Mouse (Mus musculus) liver (tissue): ENCODE results near the gene Lrig3.

Experiments
- DNase-seq: peaks from one replicate; pipeline ENCODE4 v3.0.0-alpha.2; 2020; ENCODE audit warnings: mixed read lengths

Gene Lrig3

DNA sequence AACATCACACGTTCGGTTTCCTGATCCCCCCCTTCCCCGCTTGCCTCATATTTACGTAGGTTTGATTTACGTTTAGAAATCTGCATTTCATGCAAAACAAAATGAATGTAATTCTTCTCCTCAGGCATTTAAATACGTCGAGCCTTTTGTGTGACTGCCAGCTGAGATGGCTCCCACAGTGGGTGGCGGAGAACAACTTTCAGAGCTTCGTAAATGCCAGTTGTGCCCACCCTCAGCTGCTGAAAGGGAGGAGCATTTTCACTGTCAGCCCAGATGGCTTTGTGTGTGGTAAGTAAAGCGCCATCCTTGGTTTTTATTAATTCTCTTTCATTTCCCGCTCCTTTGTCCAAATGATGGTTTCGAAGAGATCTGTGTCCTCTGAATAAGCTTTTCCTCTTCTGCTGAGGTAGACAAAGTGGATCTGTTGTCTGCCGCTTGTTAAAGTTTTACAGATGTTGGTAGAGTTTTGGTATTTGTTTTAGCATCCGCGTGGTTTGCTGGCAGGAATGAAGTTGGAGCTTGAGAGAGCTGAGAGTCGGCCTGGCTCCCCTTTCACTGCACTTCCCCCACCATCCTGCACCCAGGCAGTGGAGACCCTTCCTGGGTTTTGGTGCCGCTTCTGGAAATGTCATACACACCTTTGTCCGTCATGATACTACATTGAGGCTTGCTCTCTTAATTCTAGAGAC is 37.0 kb downstream of the Lrig3 start:
- DNase-seq = no peak

DNA sequence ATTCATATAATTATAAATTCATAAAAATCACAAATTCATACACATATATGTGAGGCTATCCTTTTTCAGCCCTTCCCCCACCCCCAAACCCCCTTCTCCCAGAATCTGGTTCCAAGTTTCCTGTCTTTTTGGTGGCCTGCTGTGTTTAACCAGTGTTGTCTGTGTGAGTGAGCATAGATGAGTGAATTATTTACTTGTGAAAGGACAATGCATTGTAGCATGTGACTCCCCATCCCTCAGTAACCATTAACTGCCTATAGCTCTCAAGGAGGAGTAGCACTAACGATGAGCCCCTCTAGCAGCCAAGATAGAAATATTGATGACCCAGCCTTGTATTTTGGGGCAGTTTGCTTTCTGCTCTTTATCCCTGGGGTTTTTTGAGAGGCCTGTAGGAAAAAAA is 37.9 kb downstream of the Lrig3 start:
- no peak for DNase-seq

DNA sequence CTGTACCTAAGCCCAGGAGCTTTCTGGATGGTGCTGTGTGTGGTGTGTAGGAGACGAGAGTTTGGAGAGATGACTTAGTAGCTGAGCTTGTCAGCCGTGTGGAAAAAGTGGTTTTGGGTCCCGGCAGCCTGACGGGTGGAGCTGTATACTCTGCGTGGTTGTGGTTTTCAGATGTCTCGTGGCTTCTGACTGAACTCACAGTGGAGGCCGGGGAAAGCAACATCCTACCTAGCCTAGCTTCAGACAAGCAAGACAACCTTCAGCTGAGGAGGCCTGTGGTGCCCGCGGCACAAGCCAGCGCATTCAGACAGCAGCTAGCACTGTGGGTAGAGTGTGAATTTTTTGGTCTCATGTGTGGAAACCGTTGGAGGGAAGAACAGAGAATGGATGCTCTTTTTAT is 47.7 kb downstream of the Lrig3 start:
- DNase-seq = no peak

DNA sequence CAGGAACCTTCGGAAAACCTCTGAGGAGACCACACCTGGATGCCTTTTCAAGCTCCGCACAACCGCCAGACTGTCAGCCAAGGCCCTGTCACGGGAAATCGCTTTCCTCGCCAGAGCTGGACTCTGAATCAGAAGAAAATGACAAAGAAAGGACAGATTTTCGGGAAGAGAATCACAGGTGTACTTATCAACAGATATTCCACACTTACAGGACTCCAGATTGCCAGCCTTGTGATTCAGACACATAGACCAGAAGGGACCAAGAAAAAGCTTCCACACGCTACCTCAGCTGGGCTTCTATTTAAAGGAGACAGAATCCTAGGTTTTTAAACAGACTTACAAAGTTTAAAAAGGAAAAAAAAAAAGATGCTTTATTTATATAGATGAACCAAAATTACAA is 48.7 kb downstream of the Lrig3 start:
- no peak for DNase-seq

GRCm38 (mm10) chr10:126015644-126016043 is 49.7 kb downstream of the Lrig3 start:
- no peak for DNase-seq

DNA sequence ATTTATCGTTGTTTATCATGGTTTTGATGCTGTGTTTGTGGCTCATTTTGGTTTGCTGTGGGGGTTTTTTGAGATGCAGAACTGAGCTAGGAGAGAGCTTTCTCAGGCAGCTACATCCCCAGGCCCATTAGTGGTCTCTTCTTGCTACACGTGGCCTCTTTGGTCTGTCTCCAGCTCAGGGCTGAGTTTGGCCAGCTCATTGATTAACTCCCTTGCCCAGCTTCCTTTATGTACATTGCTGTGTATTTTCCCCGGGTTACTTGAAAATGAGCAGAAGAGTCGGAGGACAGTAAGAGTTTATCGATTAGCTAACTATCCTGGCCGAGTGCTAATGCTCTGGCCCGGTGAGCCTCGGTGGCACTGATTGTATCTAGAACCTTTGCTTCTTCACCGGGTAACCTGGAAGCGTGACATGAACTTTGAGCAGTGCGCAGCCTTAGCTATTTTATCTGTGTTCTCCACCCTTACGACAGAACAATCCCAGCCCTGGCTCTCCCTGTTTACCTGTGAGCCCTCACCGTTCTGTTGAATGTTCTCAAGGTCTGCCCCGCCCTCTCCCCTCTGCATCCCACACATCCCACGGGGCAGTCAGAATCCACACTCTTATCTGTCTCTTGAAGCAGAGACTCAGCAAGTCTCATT is 53.5 kb downstream of the Lrig3 start:
- no peak for DNase-seq

DNA sequence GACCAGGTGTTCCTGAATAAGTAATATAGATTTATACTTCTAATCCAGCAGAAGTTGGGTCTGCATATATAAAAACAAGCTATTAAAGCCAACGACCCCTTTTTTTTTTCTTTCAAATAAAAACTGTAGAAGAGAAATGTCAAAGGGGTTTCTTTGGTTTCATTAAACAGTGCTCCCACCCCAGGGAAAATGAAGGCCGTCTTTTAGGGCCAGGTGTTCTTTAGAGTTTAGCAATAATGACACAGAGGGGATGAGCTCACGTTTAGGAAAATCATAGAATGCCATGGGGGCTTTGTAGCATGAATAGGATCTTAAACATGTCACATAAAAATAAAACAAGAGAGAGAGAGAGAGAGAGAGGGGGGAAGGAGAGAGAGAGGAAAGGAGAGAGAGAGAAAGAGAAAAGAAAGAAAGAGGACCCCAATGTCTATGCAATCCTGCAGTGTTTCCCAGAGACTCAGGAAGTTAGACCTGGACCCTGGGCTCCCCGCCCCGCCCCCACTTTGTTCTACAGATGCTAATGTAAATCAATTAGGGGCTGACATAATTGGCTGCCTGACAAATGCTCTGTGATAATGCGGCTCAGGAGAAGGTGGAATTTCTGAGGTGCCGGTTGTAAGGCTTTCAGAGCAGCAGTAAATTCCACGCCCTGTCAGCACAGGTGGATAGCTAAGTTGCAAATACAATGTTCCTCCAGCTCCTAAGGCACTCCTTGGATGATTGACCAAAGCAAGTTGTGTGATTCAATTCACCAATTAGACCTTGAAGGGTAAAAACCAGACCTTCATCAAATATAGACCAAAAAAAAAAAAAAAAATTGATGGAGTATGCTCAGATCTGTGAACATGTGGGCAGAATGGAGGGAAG is 62.8 kb downstream of the Lrig3 start:
- DNase-seq = no peak

- no peak for DNase-seq
These were observed 63.6 kb downstream of the Lrig3 start for GRCm38 (mm10) chr10:126029441-126030114.

- DNase-seq = no peak
These were observed 90.9 kb downstream of the Lrig3 start for GRCm38 (mm10) chr10:126056881-126057280.

- DNase-seq = no peak
These were observed 96.8 kb downstream of the Lrig3 start for GRCm38 (mm10) chr10:126062812-126063211.
